Mouse (Mus musculus) CH12.LX (cell line): Measurements from ENCODE around the gene Mfsd2b. TPM values are rescaled to one million over a fixed set of nuclear protein-coding genes. Genes with fewer than 3 reads are reported as not detected.

Experiments
- DNase-seq: peaks from one replicate; pipeline ENCODE4 v3.0.0-alpha.2; 2013; ENCODE audit errors: extremely low read depth
- H3K27ac ChIP-seq: 2 replicates; pipeline ENCODE4 v1.5.1; 2012; ENCODE audit warnings: low read depth, mild to moderate bottlenecking, control low read depth, moderate library complexity; ENCODE audit not compliant: insufficient read depth
- H3K27me3 ChIP-seq: replicated peaks from 2 replicates; pipeline ENCODE3; 2012; ENCODE audit warnings: inconsistent platforms
- H3K36me3 ChIP-seq, 2 experiments: replicated peaks in 1 of 2; 2 replicates each; pipeline versions ENCODE3 to v1.6.1; 2012; ENCODE audit warnings: inconsistent platforms in 1 of 2, low read length in 1 of 2, mild to moderate bottlenecking in 1 of 2, mixed read lengths in 1 of 2, moderate library complexity in 1 of 2; ENCODE audit not compliant: control insufficient read depth in 1 of 2, insufficient read depth in 1 of 2
- H3K4me1 ChIP-seq, 2 experiments: 2 replicates each; pipeline ENCODE4 v1.6.1; 2012; ENCODE audit warnings: inconsistent platforms in 1 of 2, moderate library complexity in 1 of 2; ENCODE audit not compliant: insufficient read depth in 2 of 2, control insufficient read depth in 1 of 2
- H3K4me2 ChIP-seq: 2 replicates; pipeline ENCODE4 v1.6.1; 2012; ENCODE audit warnings: low read depth, mild to moderate bottlenecking, control low read depth; ENCODE audit not compliant: poor library complexity, insufficient read depth, severe bottlenecking
- H3K4me3 ChIP-seq, 3 experiments: fragments of 150-350 bp in 1 of 3; sonication (generic) in 1 of 3; replicated peaks in 1 of 3; 2 replicates each; pipeline versions ENCODE3 to v1.5.1; 2011 to 2012; ENCODE audit warnings: low read depth in 2 of 3, low read length in 2 of 3, mild to moderate bottlenecking in 2 of 3, moderate library complexity in 2 of 3, control low read depth in 1 of 3, improper control_type of control experiment in 1 of 3, inconsistent platforms in 1 of 3, mixed read lengths in 1 of 3; ENCODE audit not compliant: poor library complexity in 1 of 3
- H3K79me2 ChIP-seq: replicated peaks from 2 replicates; pipeline ENCODE4 v1.6.1; 2012; ENCODE audit warnings: mild to moderate bottlenecking, moderate library complexity; ENCODE audit not compliant: control insufficient read depth, poor library complexity, insufficient read depth, severe bottlenecking; ENCODE audit errors: extremely low read depth
- H3K9ac ChIP-seq: 2 replicates; pipeline ENCODE4 v1.6.1; 2012; ENCODE audit warnings: low read depth, mild to moderate bottlenecking, control low read depth, moderate library complexity; ENCODE audit not compliant: insufficient read depth
- H3K9me3 ChIP-seq: replicated peaks from 2 replicates; pipeline ENCODE3; 2012; ENCODE audit warnings: low read length, inconsistent platforms, mixed read lengths
- CTCF ChIP-seq, 2 experiments: IDR thresholded peaks in 1 of 2; conservative IDR thresholded peaks in 1 of 2; 2 replicates each; pipeline ENCODE4 v1.5.1; 2011 to 2012; ENCODE audit warnings: low read depth in 2 of 2, low read length in 2 of 2, improper control_type of control experiment in 1 of 2, inconsistent platforms in 1 of 2, mild to moderate bottlenecking in 1 of 2, moderate library complexity in 1 of 2
- E2F4 ChIP-seq: IDR thresholded peaks from 2 replicates; pipeline ENCODE4 v1.6.1; 2011; ENCODE audit warnings: low read depth, low read length, improper control_type of control experiment; ENCODE audit not compliant: insufficient replicate concordance
- ELF1 ChIP-seq: IDR thresholded peaks from 2 replicates; pipeline ENCODE4 v1.6.1; 2014; ENCODE audit warnings: low read depth, mild to moderate bottlenecking, inconsistent platforms, low read length, improper control_type of control experiment
- JUND ChIP-seq: conservative IDR thresholded peaks from 2 replicates; pipeline ENCODE4 v1.6.1; 2011; ENCODE audit warnings: low read depth, low read length, improper control_type of control experiment
- KAT2A ChIP-seq: IDR thresholded peaks from 2 replicates; pipeline ENCODE4 v1.6.1; 2012; ENCODE audit warnings: low read length, improper control_type of control experiment, inconsistent platforms; ENCODE audit not compliant: insufficient replicate concordance
- MAX ChIP-seq: IDR thresholded peaks from 2 replicates; pipeline ENCODE4 v1.6.1; 2011; ENCODE audit warnings: low read length, improper control_type of control experiment
- MAZ ChIP-seq: IDR thresholded peaks from 2 replicates; pipeline ENCODE4 v1.6.1; 2012; ENCODE audit warnings: low read depth, mild to moderate bottlenecking, inconsistent platforms, low read length, improper control_type of control experiment, moderate library complexity
- MXI1 ChIP-seq: IDR thresholded peaks from 2 replicates; pipeline ENCODE4 v1.6.1; 2011; ENCODE audit warnings: mild to moderate bottlenecking, low read depth, low read length, improper control_type of control experiment
- MYC ChIP-seq: IDR thresholded peaks from 2 replicates; pipeline ENCODE4 v1.6.1; 2011; ENCODE audit warnings: low read depth, mild to moderate bottlenecking, improper control_type of control experiment, low read length
- PAX5 ChIP-seq: IDR thresholded peaks from 2 replicates; pipeline ENCODE4 v1.6.1; 2012; ENCODE audit warnings: low read length, inconsistent platforms, mixed read lengths
- TBP ChIP-seq: conservative IDR thresholded peaks from 2 replicates; pipeline ENCODE4 v1.6.1; 2011; ENCODE audit warnings: low read depth, low read length, improper control_type of control experiment
- UBTF ChIP-seq: IDR thresholded peaks from 2 replicates; pipeline ENCODE4 v1.6.1; 2012; ENCODE audit warnings: low read depth, mild to moderate bottlenecking, inconsistent platforms, low read length, improper control_type of control experiment, moderate library complexity
- USF1 ChIP-seq: IDR thresholded peaks from 2 replicates; pipeline ENCODE4 v1.6.1; 2014; ENCODE audit warnings: low read depth, mild to moderate bottlenecking, inconsistent platforms, low read length, improper control_type of control experiment
- ZKSCAN1 ChIP-seq: IDR thresholded peaks from 2 replicates; pipeline ENCODE4 v1.6.1; 2012; ENCODE audit warnings: low read depth, inconsistent platforms, low read length, improper control_type of control experiment, borderline replicate concordance
- ZMIZ1 ChIP-seq: IDR thresholded peaks from 2 replicates; pipeline ENCODE4 v1.6.1; 2012; ENCODE audit warnings: low read depth, mild to moderate bottlenecking, inconsistent platforms, low read length, improper control_type of control experiment
- dilution Hi-C: fragments of 300-500 bp; cut with MboI; formaldehyde crosslinking; loops from 2 replicates; pipeline ENCODE4 v1.14.3; 2020; ENCODE audit warnings: low sequenced_read_pairs; ENCODE audit not compliant: extremely low pct_unique_long_range_greater_than_20kb, extremely low pct_ligation_motif_present
- in situ Hi-C: fragments of 300-500 bp; cut with MboI; formaldehyde crosslinking; loops from 3 replicates; pipeline ENCODE4 v1.14.3; 2019; ENCODE audit warnings: low sequenced_read_pairs, low pct_ligation_motif_present, low pct_unique_long_range_greater_than_20kb, mixed read lengths
- polyA plus RNA-seq: library from polyadenylated mRNA; unstranded; fragments of >175 nt; gene quantifications from 2 replicates; pipeline ENCODE4 v1.2.1, GENCODE M21; 2012; ENCODE audit warnings: low read depth; ENCODE audit not compliant: insufficient read length
- total RNA-seq, 2 experiments: library from RNA; depleted of rRNA; stranded (reverse); fragments of 300-350 nt in 1 of 2; fragments of >200 nt in 1 of 2; gene quantifications; 2 replicates each; pipeline ENCODE4 v1.2.3; 2012 to 2014

The Mfsd2b gene
- total and polyA plus RNA-seq, 3 experiments: 0.05 to 0.49 (median 0.21) TPM

DNA sequence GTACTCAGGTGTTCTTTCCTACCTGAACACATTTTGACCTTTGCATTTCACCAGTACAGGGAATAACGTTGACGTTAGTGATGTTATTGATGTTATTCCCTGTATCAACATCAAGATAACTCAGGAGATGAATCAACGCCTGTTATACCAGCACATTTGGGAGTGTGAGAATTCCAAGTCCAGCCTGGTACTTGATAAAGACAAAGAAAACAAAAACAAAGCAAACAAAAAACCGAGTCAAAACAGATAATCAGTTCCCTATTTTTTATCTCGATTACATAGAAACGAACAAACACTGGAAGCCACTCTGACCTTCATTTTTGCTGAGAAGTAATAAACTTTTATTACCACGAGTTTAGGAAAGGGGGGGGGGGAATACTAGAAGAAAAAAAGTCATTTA lies 32.3 kb upstream of the Mfsd2b start:
- in situ Hi-C loops: loop anchor here (25.0 kb wide), 1 partner anchor 1344 kb away; the partner anchor contains the start of gene Dtnb
- no peak for DNase-seq
- no peaks in the 10 kb centered on the region for H3K9me3 ChIP-seq
- TF ChIP-seq MAX (no peak), USF1 (no peak), ZMIZ1 (no peak), JUND (no peak), MAZ (no peak), ZKSCAN1 (no peak), MYC (no peak), MXI1 (no peak), UBTF (no peak)
- TF ChIP-seq, all 38 proteins: peak for 0
- Histone ChIP-seq H3K79me2 (peaks cover 10% of the 10 kb centered on the region; the same call in 1 of the 2 replicates), H3K4me2 (peak overlapping the region; percentile 82), H3K27me3 (no peaks in the 10 kb centered on the region), H3K4me3 (peak overlapping the region; percentile 74 to 91 (median 79)), H3K9ac (peak overlapping the region; percentile 82), H3K27ac (no peak overlapping the region), H3K4me1 (peaks cover 0 to 25% of the 10 kb centered on the region in 2 experiments; a peak in 2 of 4 replicates), H3K36me3 (peaks cover 3 to 18% of the 10 kb centered on the region in 2 experiments)
- dilution Hi-C loops: no loop called here

DNA sequence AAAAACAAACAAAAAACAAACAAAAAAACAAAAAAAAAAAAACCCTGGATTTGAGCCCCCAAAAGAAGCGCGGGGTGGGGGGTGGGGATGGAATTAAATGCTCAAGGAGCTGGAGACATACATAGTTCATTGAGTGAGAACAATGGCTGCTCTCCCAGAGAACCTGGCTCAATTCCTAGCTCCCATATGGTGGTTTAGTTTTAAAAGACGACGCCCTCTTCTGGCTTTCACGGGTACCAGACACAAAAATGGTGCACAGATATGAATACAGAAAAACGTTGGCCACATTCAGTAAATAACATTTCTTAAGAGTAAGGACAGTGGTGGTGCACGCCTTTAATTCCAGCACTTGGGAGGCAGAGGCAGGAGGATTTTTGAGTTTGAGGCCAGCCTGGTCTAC lies 31.8 kb upstream of the Mfsd2b start:
- in situ Hi-C loops: loop anchor here (25.0 kb wide), 1 partner anchor 1344 kb away; the partner anchor contains the start of gene Dtnb
- Histone ChIP-seq H3K9ac (no peak overlapping the region), H3K4me2 (peak overlapping the region; percentile 82), H3K36me3 (peaks cover 3 to 21% of the 10 kb centered on the region in 2 experiments), H3K9me3 (no peaks in the 10 kb centered on the region), H3K79me2 (peaks cover 10% of the 10 kb centered on the region; the same call in 1 of the 2 replicates), H3K27me3 (no peaks in the 10 kb centered on the region), H3K4me3 (no peak overlapping the region), H3K4me1 (peaks cover 0 to 24% of the 10 kb centered on the region in 2 experiments; a peak in 2 of 4 replicates), H3K27ac (no peak overlapping the region)
- no peak for DNase-seq
- no peak for TF ChIP-seq UBTF
- peak in 1 of 2 experiments; percentile 30; a peak in 2 of 4 replicates for TF ChIP-seq CTCF (conservative IDR thresholded peaks at IDR 0.05 in 1 of 2, IDR thresholded peaks at IDR 0.05 in 1 of 2; ENCODE audit: low read depth in 2 of 2, low read length in 2 of 2)
- dilution Hi-C loops: no loop called here

DNA sequence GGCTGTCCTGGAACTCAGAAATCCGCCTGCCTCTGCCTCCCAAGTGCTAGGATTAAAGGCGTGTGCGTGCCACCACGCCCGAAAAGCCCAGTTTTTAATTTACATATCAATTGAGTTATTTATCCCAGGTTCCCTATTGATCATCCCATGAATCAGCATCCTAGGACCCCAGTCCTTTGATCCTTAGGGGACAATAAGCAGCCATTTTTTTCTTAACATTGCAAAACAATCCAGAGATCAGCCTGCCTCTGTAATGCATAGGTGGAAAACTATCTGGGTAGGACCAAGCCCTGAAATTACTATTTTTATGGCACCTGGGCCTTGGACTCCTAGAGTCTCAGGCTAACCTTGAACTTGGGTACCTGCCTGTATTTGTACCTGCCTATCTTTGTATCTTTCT lies 23.9 kb upstream of the Mfsd2b start:
- in situ Hi-C loops: no loop called here
- Histone ChIP-seq H3K79me2 (no peaks in the 10 kb centered on the region; the same call in none of the 2 replicates), H3K4me2 (no peak overlapping the region), H3K9me3 (no peaks in the 10 kb centered on the region), H3K4me1 (no peaks in the 10 kb centered on the region), H3K4me3 (no peak overlapping the region), H3K27me3 (no peaks in the 10 kb centered on the region)
- no peak for DNase-seq
- no peak for TF ChIP-seq MAX
- TF ChIP-seq MXI1: no peak
- TF ChIP-seq KAT2A: no peak
- TF ChIP-seq PAX5: no peak
- no peak for TF ChIP-seq ELF1
- no peak for TF ChIP-seq TBP
- no peak for TF ChIP-seq E2F4
- TF ChIP-seq ZKSCAN1: no peak
- TF ChIP-seq, all 38 proteins: peak for 0
- Histone ChIP-seq H3K9ac (no peak overlapping the region), H3K27ac (no peak overlapping the region), H3K36me3 (peaks cover 3 to 29% of the 10 kb centered on the region in 2 experiments)
- dilution Hi-C loops: no loop called here
